Mouse (Mus musculus) adrenal gland (tissue): ENCODE measurements around the gene Srpk2.

Experiments used
- intact Hi-C: fragments of 180-260 bp; cut with DNase I; formaldehyde crosslinking; loops from one replicate; pipeline ENCODE4 v1.15.1; 2025

Srpk2 gene

DNA sequence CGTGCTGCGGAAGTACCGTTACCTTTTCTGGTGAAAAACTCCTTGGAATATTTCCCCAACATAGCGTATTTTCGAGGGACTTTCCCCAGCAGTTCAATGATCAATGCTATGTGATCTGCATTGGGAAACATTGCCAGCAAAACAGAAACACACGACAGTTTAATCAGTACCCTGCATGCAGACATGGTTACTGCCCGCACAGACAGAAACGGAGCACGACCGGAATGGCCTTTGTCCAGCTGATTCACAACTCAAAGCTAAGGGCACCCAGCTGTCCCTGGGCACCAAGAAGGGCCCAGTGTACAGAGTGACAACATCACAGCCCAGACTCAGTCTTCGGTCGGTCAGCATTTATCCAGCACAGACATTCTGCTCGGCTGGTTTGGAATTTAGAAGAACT is 170.9 kb downstream of the Srpk2 start:
- intact Hi-C loops, result loop anchor here (10.0 kb wide), 1 partner anchor 241 kb away; no protein-coding TSS in a partner anchor

DNA sequence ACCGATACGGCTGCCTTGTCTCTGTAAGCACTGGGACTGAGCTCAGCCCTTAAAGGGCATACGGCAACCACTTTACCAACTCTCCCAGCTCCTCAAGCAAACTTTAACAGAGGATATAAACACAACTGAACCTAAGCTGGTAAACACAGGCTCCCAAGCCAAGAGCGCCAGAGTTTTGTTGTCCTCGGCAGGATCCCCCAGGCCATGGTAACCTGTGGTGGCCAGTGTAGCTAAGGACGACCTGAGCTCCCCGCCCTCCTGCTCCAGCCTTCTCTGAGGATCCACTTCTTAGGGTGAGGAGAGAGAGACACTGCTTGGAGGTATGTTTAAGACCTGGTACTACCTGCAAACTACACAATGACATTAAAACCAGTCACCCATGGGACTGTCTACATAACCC is 171.9 kb downstream of the Srpk2 start:
- intact Hi-C loops, result loop anchor here (10.0 kb wide), 1 partner anchor 242 kb away; no protein-coding TSS in a partner anchor

DNA sequence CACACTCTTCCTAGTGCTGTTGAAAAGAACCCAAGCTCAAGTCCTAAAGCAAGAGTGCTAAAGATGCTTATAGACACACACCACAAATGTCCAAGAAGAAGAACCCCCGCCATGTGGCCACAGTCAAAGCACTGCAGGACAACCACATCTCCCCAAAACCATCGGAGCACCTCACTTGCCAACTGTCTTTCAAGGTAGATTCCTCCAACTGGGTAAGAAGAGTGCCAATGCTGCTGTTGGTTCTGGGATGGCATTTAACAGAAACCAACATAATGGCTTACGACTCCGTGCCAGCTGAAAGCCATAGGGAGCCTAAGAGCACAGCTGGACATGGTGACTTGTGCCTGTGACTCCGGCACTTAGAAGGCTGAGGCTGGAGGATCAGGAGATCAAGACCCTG is 173.0 kb downstream of the Srpk2 start:
- intact Hi-C loops, result loop anchor here (10.0 kb wide), 1 partner anchor 243 kb away; no protein-coding TSS in a partner anchor

- intact Hi-C loops, result loop anchor here (10.0 kb wide), 1 partner anchor 146 kb away; no protein-coding TSS in a partner anchor
These were observed 175.8 kb downstream of the Srpk2 start for GRCm38 (mm10) chr5:23508630-23509029.

GRCm38 (mm10) chr5:23507210-23507609 is 177.2 kb downstream of the Srpk2 start:
- intact Hi-C loops, result loop anchor here (10.0 kb wide), 1 partner anchor 148 kb away; no protein-coding TSS in a partner anchor

- intact Hi-C loops, result loop anchor here (10.0 kb wide), 1 partner anchor 149 kb away; no protein-coding TSS in a partner anchor
These were observed 178.8 kb downstream of the Srpk2 start for GRCm38 (mm10) chr5:23505578-23505977.

- intact Hi-C loops, result loop anchor here (10.0 kb wide), 1 partner anchor 152 kb away; no protein-coding TSS in a partner anchor
These were observed 182.0 kb downstream of the Srpk2 start for GRCm38 (mm10) chr5:23502317-23502937.

DNA sequence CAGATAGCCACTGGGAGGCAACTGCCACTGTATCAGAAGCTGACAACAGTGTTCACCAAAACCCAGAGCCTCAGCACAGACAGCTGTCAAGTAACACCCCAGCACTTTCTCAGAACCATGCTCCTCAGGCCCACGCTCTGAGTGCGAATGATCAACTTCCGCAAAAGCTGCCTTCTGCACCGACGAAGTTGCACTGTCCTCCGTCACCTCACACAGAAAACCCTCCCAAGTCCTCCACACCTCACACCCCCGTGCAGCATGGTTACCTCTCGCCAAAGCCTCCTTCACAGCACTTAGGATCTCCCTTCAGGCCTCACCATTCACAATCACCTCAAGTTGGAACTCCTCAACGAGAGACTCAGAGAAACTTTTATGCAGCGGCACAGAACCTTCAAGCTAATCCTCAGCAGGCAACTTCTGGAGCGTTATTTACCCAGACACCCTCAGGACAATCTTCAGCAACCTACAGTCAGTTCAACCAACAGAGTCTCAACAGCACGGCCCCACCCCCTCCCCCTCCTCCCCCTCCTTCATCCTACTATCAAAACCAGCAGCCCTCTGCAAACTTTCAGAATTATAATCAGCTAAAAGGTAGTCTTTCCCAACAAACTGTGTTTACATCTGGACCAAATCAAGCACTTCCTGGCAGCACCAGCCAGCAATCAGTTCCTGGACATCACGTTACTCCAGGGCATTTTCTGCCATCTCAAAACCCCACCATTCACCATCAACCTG is 182.7 kb downstream of the Srpk2 start:
- intact Hi-C loops, result loop anchor here (10.0 kb wide), 1 partner anchor 153 kb away; no protein-coding TSS in a partner anchor

- intact Hi-C loops, result loop anchor here (10.0 kb wide), 1 partner anchor 154 kb away; no protein-coding TSS in a partner anchor
These were observed 183.7 kb downstream of the Srpk2 start for GRCm38 (mm10) chr5:23500715-23501114.

GRCm38 (mm10) chr5:23499257-23499656 is 185.2 kb downstream of the Srpk2 start:
- intact Hi-C loops, result no loop called here

DNA sequence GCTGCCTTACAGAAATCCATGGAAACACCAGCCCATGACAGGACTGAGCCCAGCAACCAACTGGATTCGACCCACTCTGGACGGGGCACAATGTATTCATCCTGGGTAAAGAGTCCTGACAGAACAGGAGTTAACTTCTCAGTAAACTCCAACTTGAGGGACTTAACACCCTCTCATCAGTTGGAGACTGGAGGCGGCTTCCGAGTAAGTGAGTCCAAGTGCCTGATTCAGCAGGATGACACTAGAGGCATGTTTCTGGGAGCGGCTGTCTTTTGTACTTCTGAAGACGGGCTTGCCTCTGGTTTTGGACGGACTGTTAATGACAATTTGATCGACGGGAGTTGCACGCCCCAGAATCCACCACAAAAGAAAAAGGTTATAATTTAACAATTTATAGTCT is 186.5 kb downstream of the Srpk2 start:
- intact Hi-C loops, result loop anchor here (2.0 kb wide), 1 partner anchor 17 kb away; no protein-coding TSS in a partner anchor

GRCm38 (mm10) chr5:23496933-23497332 is 187.5 kb downstream of the Srpk2 start:
- intact Hi-C loops, result loop anchor here (2.0 kb wide), 1 partner anchor 16 kb away; no protein-coding TSS in a partner anchor

DNA sequence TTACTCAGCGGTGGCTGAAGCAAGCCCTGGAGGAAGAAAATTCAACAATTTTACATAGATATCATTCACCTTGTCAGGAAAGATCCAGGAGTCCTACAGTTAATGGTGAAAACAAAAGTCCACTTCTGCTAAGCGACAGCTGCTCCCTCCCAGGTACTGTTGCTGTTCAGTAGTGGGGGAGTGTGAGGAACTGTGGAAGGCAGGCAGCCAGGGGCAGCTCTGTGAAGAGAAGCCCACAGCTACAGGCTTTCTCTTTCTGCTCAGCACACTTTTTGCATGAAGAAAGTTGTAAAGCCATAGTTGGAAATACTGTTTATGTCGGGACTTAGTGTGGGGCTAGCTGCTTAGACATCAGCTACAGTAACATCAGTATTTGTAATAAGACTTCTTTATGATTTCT is 188.0 kb downstream of the Srpk2 start:
- intact Hi-C loops, result loop anchor here (2.0 kb wide), 1 partner anchor 16 kb away; no protein-coding TSS in a partner anchor

DNA sequence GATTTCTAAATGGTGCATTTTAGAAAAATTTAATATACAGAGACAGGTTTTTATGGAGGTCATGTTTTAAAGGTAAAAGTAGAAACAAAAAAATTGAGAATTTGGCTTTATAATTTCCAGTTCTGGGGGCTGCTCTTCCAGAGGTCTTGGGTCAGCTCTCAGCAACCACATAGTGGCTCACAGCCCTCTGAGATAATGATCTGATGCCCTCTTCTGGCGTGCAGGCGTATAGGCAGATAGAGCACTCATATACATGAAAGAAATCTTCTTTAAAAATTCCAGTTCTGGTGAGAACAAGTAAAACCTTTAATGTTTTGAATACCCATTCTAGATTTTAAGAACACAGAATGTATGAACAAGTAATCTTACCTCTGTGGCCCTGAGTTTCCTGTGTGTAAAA is 193.6 kb downstream of the Srpk2 start:
- intact Hi-C loops, result loop anchor here (2.0 kb wide), 1 partner anchor 74 kb away; no protein-coding TSS in a partner anchor

DNA sequence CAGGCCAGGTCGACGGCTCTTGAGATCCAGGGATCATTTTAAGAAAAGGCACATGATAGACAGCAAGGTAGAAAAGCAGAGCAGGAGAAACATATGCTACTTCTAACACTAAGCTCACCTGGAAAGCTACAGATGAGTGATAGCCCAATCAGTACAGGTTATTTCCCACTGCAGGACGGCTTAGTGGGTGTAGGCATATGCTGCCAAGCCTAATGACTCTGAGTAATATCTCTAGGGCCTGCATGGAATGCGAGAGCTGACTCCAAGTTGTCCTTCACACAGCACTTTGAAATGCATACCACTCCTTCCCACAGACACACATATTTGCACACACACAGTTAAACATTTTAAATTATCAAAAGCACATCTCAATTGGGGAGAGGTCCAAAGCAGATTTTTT is 195.2 kb downstream of the Srpk2 start:
- intact Hi-C loops, result no loop called here

DNA sequence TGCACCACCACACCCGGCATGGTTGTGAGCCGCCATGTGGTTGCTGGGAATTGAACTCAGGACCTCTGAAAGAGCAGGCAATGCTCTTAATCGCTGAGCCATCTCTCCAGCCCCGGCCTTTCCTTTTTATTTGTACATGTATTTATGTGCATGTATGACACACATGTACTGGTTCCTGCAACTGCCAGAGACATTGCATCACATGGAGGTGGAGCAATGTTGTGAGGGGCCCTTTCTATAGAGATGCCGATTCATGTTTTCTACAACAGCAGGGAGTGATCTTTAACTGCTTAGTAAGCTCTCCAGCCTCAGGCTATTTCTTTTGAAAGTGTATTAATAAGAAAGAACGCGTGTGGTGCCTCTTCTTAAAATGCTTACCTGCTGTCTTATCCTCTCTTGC is 200.6 kb downstream of the Srpk2 start:
- intact Hi-C loops, result no loop called here

GRCm38 (mm10) chr5:23473098-23473873 is 211.1 kb downstream of the Srpk2 start:
- intact Hi-C loops, result loop anchor here (5.0 kb wide), 1 partner anchor 36 kb away; no protein-coding TSS in a partner anchor

- intact Hi-C loops, result no loop called here
These were observed 217.9 kb downstream of the Srpk2 start for GRCm38 (mm10) chr5:23466546-23466945.

DNA sequence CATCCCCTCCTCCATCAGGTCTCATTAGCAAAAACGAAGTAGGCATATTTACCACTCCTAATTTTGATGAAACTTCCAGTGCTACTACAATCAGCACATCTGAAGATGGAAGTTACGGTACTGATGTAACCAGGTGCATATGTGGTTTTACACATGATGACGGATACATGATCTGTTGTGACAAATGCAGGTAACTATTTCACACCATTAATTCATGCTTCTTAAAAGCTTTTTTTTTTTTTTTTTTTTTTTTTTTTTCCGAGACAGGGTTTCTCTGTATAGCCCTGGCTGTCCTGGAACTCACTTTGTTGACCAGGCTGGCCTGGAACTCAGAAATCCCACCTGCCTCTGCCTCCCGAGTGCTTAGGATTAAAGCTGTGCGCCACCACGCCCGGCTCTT is 219.7 kb downstream of the Srpk2 start:
- intact Hi-C loops, result no loop called here

DNA sequence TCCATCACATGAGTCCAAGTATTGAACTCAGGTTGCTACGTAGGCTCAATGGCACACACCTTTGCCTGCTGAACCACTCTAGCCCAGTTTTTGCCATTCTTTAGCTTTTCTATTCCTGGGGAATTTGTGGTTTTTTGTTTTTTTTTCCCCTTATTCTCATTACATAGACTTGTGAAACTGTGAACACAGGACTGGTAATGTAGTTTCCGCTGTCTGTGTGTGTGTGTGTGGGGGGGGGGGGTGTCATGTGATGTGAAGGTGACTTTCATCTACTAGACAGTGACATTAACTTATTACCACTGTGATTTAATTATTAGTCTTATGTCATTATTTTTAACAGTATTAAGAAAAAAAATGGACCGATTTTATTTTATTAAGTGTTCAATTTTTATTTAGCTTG is 220.2 kb downstream of the Srpk2 start:
- intact Hi-C loops, result no loop called here

DNA sequence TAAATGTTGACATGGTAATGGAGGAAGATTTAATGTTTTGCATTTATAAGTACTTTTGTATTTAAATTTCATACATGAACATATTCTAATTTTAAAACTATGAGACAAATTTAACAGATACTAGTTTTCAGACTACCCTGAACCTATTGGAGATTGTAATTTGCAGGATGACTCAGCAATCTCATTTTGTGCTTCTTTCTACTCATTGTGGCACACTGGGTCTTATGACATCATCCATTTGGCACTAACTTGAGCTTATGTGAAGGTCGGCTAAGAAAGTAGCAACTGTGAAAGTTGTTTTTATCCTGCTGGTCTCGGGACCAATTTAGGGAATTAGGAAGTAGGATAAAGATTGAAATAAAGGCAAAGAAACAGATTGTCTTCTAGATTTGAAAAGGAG is 222.7 kb downstream of the Srpk2 start:
- intact Hi-C loops, result no loop called here
